Mouse (Mus musculus) kidney, postnatal 4 days (tissue): ENCODE measurements around the gene Acad8.

Experiments used
- DNase-seq, 2 experiments: peaks; one replicate each; pipeline ENCODE4 v3.0.0; 2021; ENCODE audit warnings: mixed read lengths in 2 of 2

Gene Acad8

DNA sequence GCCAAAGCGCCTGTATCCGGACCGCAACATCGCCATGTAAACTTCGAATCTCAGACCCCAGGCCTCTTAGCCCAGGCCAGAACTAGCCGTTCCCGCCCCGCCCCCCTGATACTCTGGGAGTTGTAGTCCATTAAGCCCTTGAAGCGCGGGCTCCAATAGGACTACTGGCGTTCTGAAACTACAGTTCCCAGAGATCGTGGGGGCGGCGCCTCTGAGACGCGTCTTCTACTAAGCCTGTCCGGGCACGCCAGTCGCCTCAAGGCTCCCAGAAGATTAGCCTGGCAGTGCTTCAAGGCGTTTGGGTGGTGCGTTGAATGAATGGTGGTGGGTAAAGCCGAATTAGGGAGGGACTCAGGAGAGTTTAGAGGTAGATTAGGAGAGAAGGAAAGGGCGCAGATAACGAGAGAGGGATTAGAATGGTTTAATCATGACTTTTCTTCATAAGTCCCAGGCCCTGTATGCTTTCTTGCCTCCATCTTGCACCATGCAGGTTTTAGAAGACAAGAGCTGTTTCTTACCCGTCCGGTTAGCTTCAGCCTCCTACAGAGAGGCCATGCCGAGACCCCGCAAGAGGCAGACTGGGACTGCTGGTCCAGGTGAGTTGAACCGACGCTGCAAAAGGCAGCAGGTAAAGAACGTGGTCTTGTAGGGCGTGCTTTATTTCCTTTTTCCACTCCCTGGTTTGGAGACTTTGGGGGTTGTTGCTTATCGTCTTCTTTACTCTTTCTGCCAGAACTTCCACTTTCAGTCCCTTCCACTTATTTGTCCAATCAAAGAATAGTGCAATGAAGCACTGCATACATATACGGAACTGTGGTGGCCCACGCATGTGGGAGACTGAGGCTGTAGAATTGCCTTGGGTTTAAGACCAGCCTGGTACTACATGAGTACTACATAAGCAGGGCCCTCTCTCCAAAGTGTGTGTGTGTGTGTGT is at the start of gene Acad8, which contains the start of gene Thyn1:
Gene Acad8, minus strand, starts transcription at position 106 of the 935 bp plus-strand sequence.
Gene Thyn1, plus strand, starts transcription at position 250 of the 935 bp plus-strand sequence.
- DNase-seq: peak; percentile 97 to 98

DNA sequence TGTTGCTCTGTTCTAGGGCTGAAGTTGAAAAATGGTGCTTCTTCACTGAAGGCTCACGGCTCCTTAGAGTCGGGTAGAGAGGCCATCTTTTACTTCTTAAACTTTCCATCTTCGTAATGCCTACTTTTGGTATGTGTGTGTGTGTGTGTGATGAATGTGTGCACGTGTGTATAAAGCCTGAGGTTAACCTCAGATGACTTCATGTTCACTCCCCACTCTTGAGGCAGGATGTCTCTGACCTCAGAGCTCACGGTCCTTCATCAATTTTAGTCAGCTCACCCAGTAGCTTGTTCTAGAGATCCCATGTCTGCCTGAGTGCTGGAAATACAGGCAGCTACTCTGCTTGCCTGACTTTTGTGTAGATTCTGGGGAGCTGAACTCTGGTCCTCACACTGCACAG is 44.5 kb upstream of the Acad8 start:
- DNase-seq: no peak

DNA sequence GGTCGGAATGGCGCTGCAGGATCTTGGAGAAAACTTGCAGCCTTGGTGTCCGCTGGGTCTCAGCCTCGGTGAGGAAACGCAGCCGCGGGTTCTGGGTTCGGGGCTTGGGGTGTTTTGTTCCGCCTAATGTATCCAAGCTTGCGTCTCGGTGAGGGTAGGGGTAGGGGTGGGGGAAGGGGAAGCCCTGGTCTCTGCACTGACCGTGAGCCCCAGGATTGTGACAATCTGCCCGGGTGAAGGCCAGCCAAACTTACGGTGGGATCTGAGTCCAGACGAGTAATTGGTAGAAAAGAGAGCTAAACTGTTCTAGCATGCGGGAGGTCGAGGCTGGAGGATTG is 31.4 kb upstream of the Acad8 start:
- no peak for DNase-seq

DNA sequence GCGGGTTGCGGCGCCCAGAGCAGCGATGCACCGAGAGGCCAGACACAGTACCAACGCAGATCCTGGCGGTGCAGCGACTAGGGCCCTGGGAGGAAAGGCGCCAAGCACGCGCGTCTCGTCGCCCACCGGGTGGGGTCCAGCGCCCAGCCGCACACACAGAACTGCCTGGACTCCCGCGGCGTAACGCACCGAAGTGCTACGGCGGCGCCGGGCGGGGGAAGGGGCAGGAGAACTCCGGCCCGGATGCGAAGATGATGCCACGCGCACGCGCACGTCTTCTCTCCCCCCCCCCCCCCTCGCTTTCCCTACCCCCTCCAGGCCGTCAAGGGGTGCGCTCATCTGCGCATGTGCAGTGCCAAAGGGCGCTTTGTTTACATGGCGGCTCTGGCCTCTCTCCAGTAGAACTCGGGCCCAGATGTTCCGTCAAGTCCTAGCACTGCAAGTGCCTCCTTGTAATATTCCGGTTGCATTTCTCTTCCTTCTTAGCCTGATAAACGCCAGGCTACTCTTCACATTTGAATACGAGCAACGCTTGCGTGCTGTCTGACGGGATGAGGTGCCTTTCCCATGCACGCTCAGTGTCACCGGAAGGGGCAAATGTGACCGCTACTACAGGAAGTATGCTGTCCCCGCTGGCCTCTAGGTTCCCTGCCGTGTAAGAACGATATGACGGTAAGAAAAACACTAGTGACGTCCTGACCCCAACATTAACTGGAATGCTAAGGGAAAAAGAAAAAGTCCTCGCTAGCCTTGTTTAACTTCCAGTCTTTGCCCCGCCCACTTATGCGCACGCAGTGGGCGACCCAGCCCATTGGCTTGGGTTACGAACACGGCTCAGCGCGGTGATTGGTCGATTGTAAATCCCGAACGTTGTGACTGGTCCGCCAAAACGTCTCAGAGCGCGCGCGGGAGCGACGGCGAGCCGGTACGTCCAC is 30.7 kb upstream of the Acad8 start, which contains the start of the genes Vps26b and Ncapd3:
Gene Vps26b, minus strand, starts transcription at position 238 of the 935 bp plus-strand sequence.
Gene Ncapd3, plus strand, starts transcription at position 348 of the 935 bp plus-strand sequence.
- peak; percentile 97 to 99 for DNase-seq

DNA sequence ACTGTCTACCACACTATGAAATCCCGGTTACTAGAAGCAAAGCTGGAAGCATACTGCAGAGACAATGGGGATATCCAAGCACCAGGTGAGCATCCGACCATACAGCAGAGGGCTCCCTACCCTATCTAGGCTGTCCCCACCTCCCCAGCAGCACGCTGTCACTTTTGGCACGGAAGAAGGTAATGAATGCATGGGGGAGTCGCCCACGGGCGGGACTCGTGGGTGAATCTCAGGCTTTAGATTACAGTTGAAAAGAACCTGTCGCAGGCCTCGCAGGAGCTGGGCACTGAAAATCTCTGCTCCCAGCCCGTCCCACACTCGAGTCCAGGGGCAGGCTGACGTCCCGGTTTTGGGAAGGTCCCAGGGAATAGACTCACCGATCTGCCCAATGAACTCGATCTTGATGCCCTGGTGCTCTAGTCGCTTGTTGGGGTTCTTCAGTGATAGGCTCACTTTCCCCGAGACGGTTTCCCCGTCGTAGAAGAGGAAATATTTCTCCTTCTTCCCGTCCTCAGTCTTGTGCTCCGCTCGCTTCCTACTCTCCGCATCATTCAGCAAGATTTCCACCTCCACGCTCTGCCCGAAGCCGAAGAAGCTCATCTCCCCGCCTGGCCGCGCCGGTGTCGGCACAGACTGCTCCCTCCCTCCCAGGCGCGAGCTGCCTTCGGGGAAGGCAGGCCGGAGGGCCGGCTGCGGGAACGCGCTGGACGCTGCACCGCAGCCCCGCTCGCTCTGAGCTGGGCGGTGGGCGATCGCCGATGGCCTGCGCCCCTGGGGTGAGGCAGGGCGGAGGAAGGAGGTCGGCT is 29.9 kb upstream of the Acad8 start:
- peak; percentile 57 to 61 for DNase-seq

DNA sequence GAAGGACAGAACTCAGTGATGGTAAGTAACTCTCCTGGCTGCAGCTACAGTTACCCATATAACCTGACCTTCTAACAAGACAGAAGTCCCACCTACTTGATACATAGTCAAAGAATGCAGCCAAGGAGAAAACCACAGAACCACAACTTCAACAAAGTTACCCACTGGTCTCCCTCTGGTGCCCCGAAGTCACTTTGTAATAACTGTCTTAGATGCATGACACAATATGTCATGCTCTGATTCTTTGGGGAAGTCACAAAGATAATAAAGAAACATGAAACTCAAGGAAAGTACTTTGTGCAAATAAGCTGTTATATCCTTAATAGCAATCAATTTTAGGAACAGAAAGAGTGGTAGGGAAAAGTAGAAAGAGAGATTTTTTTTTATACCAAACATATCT is 27.3 kb upstream of the Acad8 start:
- DNase-seq: no peak

DNA sequence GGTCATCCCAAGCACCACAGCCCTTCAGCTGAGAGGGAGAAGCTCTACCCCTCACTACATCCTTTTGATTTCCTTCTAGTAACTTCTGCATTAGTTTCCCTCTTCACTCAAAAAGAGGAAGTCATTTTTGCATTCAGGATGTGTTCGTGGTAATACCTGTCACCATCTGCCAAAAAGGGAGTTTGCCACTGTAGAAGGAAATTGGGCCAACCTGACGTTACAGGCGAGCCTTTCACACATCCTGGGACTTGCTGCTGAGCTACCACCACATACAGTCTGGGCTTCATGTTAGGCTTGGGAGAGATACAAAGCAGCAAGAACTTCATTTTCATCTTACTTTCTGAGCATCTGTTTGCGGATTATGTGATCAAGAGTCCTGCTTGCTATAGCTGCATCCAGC is 24.3 kb upstream of the Acad8 start:
- no peak for DNase-seq

DNA sequence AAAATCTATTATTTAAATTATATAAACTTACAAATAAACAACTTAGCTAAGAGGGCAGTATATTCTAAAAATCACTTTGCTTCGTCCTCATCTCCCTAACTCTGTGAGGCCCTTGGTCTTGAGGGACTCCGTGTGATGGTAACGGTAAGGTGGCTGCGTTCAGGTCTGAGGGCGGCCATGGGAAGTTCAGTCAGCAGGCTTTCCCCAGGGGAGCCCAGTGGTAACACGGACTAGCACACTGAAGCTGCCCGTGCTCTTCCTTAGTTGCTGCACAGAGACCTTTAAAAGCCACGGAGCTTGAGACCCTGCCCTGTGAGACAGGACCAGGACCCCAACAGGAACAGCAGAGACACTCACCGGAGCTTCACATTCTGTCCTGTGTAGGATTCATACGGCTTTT is 19.6 kb upstream of the Acad8 start:
- DNase-seq: no peak

DNA sequence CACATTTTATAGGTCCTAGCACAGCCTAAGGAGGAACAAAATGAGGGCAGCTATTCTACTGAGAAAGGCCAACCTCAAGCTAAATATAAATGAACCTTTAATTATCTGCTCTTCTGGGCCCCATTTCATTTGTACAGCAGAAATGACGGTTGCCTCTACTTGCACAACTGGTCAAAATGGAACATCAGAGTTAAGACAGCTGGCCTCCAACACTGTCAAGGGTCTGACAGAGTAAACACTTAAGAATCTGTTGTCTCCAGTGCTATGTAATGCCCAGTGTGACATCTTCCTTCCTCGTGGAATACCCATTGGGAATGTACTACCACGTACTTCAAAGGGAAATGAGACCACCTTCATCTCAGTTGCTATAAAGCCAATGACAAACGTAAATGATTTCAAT is 12.2 kb upstream of the Acad8 start:
- no peak for DNase-seq

DNA sequence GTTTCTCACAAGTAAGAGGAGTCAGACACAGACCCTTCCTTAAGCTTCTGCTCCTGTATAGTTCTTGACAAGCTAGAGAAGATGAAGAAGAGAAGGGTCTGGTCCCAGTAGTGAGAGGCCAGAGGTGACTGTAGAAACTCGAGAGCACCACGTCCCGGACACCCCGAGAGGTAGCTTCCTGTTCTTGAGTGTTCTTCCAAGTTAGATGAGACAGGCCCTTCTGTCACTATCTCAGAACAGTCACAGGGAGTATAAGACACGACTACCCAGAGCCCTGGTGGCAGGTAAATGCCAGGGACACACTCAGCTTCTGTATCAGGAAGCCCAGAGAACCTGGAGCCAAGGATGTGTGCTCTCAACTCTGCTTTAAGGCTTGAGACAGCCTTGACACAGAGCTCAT is 9.9 kb upstream of the Acad8 start:
- DNase-seq: no peak

DNA sequence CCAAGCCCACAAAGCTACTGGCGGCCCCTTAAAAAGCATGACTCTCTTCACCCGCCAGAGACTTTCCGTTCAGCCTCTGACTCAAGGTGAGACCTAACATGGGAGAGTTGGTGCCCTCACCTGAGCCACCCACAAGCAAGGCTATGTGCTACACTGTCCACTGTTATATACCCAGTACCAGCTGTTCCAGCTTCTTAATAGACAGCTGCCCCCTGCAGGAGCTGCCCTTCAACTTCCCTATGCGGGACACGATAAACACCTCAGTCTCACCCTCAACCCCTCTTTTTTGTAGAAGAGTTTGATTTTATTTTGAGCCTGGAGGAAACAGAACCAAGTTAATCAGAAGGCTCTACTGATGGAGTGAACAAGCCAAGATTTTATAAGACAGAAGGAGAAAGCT is 7.5 kb upstream of the Acad8 start:
- no peak for DNase-seq

DNA sequence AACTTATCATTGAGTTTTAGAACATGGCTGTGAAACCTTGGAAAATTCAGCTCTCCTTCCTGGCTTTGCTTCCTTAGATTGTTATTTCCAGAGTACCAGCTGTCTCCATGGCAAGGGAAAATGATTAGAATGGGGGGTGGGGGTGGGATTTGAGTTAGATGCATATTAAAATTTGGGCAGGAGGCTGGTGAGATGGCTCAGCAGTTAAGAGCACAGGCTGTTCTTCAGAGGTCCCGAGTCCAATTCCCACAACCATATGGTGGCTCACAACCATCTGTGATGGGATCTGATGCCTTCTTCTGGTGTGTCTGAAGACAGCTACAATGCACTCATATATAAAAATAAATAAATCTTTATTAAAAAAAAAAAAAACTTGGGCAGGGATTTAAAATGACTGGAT is 6.6 kb upstream of the Acad8 start:
- DNase-seq: no peak

DNA sequence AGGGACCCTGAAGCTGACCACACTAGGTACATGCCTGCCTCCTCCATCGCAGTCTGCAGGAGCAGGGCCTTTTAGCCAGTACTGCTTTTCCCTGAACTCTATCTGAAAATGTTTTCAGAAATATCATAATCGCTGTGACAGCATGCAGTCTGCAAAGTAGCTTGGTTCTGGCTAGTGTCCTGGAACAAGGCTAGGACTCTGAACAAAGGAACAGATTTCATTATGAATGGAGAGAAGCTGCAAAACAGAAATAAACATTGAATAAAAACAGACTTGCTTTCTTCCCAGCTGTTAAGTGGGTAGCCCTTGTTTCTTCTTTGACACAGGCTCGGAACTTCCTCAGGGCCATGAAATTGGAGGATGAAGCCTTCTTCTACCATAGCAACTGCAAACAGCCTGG is 5.9 kb upstream of the Acad8 start:
- DNase-seq: no peak

DNA sequence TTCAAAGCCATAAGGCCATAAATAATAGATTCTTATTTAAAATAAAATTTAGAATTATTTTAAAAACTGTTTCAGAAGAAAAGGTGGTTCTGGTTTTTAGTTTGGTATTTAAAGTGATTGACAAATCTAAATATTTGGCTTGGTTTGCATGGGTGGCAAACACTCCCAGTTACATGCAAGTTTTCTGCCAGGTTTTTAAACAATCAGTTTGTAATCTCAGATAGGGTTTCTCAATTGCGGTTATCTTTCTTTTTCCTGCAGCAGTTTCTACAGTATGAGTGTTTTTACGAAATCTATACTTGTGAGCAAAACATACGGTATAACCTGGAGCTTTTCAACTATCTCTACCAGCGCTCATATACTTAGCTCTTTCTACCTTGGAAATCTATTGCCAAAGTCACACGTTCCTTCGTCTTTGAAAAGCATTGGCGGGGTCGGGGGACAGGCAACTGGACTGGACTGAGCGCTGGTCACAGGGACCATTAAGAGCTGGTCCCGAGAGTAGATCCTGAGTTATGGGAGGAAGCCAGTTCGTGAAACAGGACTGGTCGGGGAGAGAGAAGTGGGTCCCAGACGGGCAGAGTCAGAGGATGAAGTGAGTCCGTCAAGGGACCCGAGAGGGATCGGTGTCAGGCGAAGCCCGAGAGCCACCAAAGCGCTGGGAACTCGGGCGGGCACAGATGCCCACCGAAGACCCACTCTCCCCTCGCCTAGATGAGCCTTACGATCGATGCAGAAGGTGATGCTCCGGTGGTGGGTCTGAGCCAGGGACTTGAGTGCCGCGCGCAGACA is 501 bp downstream of the Acad8 start:
- no peak for DNase-seq

DNA sequence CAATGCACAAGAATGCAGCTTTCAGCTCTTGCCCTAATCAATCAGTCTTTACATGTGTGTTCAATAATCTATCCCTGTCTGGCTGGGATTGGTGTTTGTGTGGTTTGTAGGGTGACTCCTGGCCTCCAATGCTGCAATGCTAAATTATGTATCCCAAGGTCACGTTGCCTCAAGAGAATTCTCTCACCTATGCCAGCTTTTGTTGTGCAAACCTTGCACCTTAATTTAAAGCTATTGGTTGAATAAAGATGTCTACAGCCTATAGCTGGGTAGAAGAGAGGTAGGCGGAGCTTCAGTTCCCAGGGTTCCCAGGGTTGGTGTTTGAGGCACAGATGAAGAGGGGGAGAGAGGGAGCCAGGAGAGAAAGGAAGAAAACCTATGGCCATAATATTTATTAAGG is 1.9 kb downstream of the Acad8 start:
- DNase-seq: no peak

DNA sequence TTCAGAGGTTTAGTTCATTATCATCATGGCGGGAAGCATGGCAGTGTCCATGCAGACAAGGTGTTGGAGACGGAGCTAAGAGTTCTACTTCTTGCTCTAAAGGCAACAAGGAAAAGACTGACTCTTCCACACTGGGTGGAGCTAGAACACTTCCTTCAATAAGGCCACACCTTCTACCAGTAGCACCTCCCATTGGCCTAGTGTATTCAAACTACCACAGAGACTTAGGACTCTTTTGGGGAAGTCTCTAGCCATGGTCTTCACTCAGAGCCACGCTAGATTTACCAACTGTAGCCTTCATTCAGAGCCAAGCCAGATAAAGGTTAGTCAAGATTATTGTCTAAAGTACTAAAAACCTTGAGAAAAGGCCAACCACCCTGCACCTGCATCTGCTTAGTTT is 2.3 kb downstream of the Acad8 start:
- no peak for DNase-seq

DNA sequence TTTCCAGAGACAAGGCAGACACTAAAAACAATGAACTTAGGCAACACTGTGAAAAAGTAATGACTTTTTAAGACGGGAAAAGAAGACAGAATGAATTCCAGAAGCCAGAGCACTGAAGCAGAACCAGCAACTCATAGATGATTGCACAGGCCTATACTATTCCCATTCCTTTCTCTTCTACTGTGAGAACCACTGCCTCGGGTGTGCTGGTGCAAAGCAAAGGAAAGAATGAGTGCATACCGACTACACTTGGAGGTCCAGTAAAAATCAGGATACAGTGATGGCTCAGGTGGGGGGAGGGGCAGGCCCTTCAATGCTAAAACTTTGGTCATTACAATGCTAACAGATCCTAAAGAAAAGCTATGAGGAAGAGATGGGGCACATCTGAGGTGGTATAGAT is 5.5 kb downstream of the Acad8 start:
- DNase-seq: no peak

DNA sequence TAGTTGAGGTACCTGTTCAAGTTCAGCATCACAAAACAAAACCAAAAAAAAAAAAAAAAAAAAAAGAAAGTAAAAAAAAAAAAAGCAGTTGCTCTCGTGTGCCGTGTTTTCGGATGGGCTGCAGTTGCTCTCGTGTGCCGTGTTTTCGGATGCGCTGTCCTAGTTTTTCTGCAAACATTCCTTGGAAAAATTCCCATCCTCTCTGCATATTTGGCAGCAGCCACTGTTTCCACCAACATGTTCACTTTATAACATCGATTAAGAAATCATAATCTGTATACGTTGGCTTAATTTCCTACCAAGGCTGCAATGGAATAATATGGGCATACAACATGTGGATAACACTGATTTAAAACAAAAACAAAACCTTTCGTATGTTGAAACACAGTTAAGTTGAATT is 6.2 kb downstream of the Acad8 start:
- DNase-seq: no peak

DNA sequence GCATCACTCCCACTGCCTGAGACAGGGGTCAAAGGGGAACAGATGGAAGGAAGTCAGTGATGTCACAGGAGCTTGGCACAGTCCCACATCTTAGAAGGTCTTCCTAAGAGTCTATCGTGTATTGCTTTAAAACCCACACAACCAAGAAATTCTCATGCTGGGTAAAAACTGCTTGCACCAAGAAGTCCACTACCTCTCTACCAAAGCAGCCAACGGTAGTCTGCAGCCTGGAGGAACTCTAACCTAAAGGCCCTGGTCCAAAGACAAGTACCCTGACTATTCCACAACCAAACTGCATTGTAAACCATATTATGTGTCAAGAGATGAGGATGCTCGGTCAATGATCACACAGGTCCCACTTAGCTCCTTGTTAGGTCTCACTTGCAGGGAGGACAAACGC is 9.2 kb downstream of the Acad8 start:
- no peak for DNase-seq

DNA sequence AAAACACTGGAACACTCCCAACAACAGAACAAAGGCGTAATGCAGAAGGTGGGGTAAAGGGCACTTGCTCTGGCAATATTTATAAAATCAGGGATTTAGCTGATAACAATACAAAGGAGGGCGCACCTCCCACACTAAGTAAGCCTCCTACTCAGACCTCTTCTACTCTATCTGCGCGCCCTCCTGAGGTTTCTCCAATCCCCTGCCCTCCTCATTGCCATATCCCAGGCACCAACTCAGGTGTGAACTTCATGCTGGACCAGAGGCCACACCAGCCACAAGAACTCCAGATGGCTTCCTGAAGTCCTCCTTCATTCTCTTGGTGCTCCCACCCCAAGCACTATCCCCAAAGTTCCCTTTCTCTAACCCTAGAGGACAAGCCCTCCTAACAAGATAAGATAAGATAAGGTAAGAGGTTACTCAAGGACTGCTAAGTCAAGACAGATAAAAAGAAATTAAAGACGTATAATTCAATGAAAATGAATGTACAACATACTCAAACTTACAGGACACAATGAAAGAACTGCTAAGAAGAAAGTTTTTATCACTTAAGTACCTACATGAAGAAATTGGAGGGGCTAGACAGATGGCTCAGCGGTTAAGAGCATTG is 13.6 kb downstream of the Acad8 start:
- DNase-seq: no peak

DNA sequence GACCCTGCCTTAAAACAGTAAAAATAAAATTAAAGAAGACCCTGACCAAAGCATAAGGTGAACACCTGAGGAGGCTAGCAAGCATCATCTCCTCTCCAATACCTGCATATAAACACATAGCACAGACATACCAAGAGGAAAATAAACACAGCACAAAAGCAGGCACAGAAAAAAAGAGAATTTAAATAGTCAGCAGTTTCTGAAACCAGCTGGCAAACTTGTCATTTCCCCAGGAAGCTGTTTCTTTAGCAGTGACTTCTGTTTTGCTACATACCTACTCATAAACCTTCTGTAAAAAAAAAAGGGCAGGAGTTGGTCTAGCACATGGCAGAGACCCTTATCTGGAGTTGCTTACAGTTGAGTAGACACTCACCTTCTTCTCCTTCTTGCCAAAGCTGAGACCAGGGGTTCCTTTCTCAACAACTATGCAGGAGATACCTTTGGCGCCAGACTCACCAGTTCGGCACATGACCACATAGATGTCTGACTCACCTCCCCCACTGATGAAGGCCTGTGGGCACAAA is 14.2 kb downstream of the Acad8 start:
- DNase-seq: no peak
